Mouse (Mus musculus): ENCODE measurements around the gene Echs1.

DNA sequence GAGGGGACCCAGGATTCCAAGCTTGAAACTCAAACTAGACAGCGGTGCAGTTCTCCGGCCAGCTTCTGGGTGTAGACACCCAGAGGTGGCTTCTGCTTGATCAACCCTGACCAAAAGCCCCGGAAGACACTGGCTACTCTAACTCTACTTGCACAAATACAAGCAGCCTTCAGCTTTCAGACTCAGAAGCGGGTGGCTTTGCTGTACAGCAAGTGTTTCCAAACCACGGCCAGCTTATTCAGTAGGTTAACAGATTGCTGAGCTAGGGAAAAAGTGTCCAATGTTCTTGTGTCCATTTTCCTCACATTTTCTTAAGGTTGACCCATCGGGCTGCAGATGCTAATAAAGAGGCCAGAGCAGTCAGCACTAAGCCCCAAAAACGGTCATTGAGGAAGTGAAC, 57.7 kb downstream of the Echs1 start:
- no peak for TF ChIP-seq POLR2A (IDR thresholded peaks at IDR 0.05; ENCODE audit: insufficient read depth, low read depth, low read length)
- TF ChIP-seq CTCF (IDR thresholded peaks at IDR 0.05), result no peak
